Mouse (Mus musculus) telencephalon, adult 2 months (tissue): ENCODE measurements at regions not wholly inside any gene's neighbourhood (a gene's known extent, or its start where the extent isn't known, plus 50 kb on each side); places are given as distances from the start of the nearest gene placed in this dataset.

ENCODE experiments used
- DNase-seq: peaks from one replicate; pipeline ENCODE4 v3.0.0-alpha.2; 2011; ENCODE audit warnings: low read depth, low spot score

- no peak for DNase-seq
Observed at GRCm38 (mm10) chr12:45833871-45834270, 759.4 kb upstream of the Stxbp6 start.

GRCm38 (mm10) chr12:45833414-45833762 lies 758.9 kb upstream of the Stxbp6 start:
- peak; percentile 11 for DNase-seq

DNA sequence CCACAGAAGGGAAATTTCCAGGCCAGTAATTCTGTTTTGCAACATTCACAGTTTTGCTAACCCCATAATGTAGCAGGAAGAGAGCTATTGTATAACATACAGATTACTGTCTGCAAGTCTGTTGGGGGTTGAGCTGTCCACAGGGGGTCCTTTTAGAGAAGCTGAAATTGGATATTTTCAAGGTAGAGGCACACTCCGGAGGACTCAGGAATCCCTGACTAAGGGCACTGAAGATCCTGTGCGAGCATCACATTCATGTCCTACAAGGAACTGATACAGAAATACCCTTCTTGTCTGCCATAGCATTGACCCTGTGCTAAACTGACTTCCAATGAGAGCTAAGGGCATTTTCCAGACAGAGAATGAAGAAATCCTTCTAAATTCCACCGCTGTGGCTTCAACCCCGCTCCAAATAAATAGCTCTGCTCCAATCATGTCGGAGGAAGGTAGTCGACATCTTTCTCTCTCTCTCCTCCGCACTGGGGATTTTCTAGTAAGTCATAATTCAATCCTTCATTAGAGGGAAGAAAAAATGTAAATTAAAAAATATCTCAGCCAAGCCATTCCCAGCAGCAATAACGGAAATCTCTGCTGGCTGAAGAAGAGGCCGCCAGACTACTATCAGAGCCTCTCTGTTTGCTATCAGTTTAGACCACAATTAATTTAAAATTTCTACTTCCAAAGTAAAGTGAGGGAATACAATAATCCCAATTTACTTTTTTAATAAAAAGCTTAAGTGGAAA lies 758.3 kb upstream of the Stxbp6 start:
- no peak for DNase-seq

DNA sequence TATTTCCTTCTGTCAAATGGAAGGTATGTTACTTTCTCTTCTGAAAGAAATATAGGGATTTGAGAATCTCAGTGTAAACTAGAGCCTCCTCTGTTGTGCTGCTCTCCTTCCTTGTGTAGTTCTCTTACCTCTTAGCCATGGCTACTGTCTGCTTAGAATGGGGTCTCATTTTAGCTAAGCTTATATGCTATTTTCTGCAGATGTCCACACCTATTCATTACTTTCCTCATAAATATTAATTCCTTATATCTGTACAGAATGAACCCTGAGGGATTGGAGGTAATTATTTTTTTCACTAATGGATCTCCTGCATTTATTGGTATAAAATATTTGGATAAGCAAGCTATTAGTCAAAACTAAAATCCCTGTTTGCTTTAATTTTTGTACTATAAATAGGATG lies 750.4 kb upstream of the Stxbp6 start:
- DNase-seq: no peak
